Mouse (Mus musculus) heart, postnatal 0 days (tissue): ENCODE data around the gene Mccc2.

Experiments used
- CTCF ChIP-seq: IDR thresholded peaks from 2 replicates; pipeline ENCODE4 v1.5.1; 2016; ENCODE audit warnings: antibody characterized with exemption, control low read depth, low read depth
- EP300 ChIP-seq: IDR thresholded peaks from 2 replicates; pipeline ENCODE4 v1.6.1; 2016; ENCODE audit warnings: antibody characterized with exemption, low read depth

- TF ChIP-seq CTCF: no peak
- TF ChIP-seq EP300: no peak
Observed at GRCm38 (mm10) chr13:99898816-99899215, 116.6 kb downstream of the Mccc2 start.
